Mouse (Mus musculus) heart, embryonic 14.5 days (tissue): ENCODE data around the gene Mrpl54. TPM values are rescaled to one million over a fixed set of nuclear protein-coding genes. Genes with fewer than 3 reads are reported as not detected.

Experiments
- ATAC-seq: fragments of 200-750 bp; cut with Nextera tagmentation; 2 replicates; pipeline ENCODE4 v1.8.0; 2017; ENCODE audit warnings: low read depth, moderate TSS enrichment; ENCODE audit not compliant: insufficient number of reproducible peaks, insufficient read depth, low FRiP score
- H3K27ac ChIP-seq, 2 experiments: fragments of 200-500 bp in 1 of 2; fragments of 300-500 bp in 1 of 2; sonication (generic) in 1 of 2; replicated peaks in 1 of 2; 2 replicates each; pipeline ENCODE4 v1.5.1; 2012 to 2014; ENCODE audit warnings: low read depth in 2 of 2, low read length in 2 of 2, control low read depth in 1 of 2, mild to moderate bottlenecking in 1 of 2, mixed read lengths in 1 of 2; ENCODE audit not compliant: control insufficient read depth in 1 of 2, insufficient read depth in 1 of 2
- H3K27me3 ChIP-seq: fragments of 300-500 bp; sonication (generic); 2 replicates; pipeline ENCODE4 v1.6.1; 2014; ENCODE audit warnings: mild to moderate bottlenecking, low read length, control low read depth; ENCODE audit not compliant: control insufficient read depth, insufficient read depth
- H3K36me3 ChIP-seq: fragments of 300-500 bp; sonication (generic); 2 replicates; pipeline ENCODE4 v1.6.1; 2014; ENCODE audit warnings: mild to moderate bottlenecking, control low read depth, low read length, mixed read lengths; ENCODE audit not compliant: control insufficient read depth, insufficient read depth
- H3K4me1 ChIP-seq, 2 experiments: fragments of 200-500 bp in 1 of 2; fragments of 300-500 bp in 1 of 2; sonication (generic) in 1 of 2; 2 replicates each; pipeline ENCODE4 v1.6.1; 2012 to 2014; ENCODE audit warnings: low read length in 2 of 2, control low read depth in 1 of 2, mixed read lengths in 1 of 2; ENCODE audit not compliant: control insufficient read depth in 2 of 2, insufficient read depth in 2 of 2
- H3K4me2 ChIP-seq: fragments of 300-500 bp; sonication (generic); 2 replicates; pipeline ENCODE4 v1.6.1; 2014; ENCODE audit warnings: mild to moderate bottlenecking, low read length
- H3K4me3 ChIP-seq, 2 experiments: fragments of 200-500 bp in 1 of 2; fragments of 300-500 bp in 1 of 2; sonication (generic) in 1 of 2; 2 replicates each; pipeline ENCODE4 v1.5.1; 2012 to 2014; ENCODE audit warnings: low read length in 2 of 2, mild to moderate bottlenecking in 2 of 2, control low read depth in 1 of 2, low read depth in 1 of 2, moderate library complexity in 1 of 2; ENCODE audit not compliant: control insufficient read depth in 1 of 2, insufficient read depth in 1 of 2
- H3K9ac ChIP-seq: fragments of 300-500 bp; sonication (generic); 2 replicates; pipeline ENCODE4 v1.6.1; 2014; ENCODE audit warnings: mild to moderate bottlenecking, low read length
- H3K9me3 ChIP-seq: fragments of 300-500 bp; sonication (generic); 2 replicates; pipeline ENCODE4 v1.6.1; 2016; ENCODE audit warnings: low read length, control low read depth; ENCODE audit not compliant: control insufficient read depth
- WGBS: fragments of 180-500 bp; shearing (Covaris S2); extraction: QIAGEN DNeasy Blood & Tissue Kit; methylation state at CpG from one replicate; pipeline ENCODE4 v1.1.7; 2014; 5-methylcytosine and 5-hydroxymethylcytosine counted together
- polyA plus RNA-seq: library from polyadenylated mRNA; unstranded; fragments of >200 nt; fragmentation: Nextera tagmentation; extraction: Ambion mirVana; gene quantifications from 2 replicates; pipeline ENCODE4 v1.2.1, GENCODE M21; 2014

Gene Mrpl54
- polyA plus RNA-seq, 1 experiment from 2014 or later, result 298 TPM

GRCm38 (mm10) chr10:81305663-81306062 is 38.9 kb upstream of the Mrpl54 start:
- Histone ChIP-seq H3K9ac (no peak overlapping the region), H3K4me2 (no peak overlapping the region), H3K9me3 (no peaks in the 10 kb centered on the region), H3K27ac (no peak overlapping the region), H3K4me1 (peaks cover 22 to 41% of the 10 kb centered on the region in 2 experiments), H3K27me3 (no peaks in the 10 kb centered on the region), H3K36me3 (peaks cover 52% of the 10 kb centered on the region), H3K4me3 (no peak overlapping the region)
- WGBS, result 95% methylated on average over 14 of the region's 14 CpGs
- no peak for ATAC-seq

GRCm38 (mm10) chr10:81304597-81305238 is 38.0 kb upstream of the Mrpl54 start:
- Histone ChIP-seq H3K4me2 (no peak overlapping the region), H3K27ac (no peak overlapping the region), H3K36me3 (peaks cover 43% of the 10 kb centered on the region), H3K9me3 (no peaks in the 10 kb centered on the region), H3K4me1 (peaks cover 30 to 50% of the 10 kb centered on the region in 2 experiments), H3K27me3 (no peaks in the 10 kb centered on the region), H3K4me3 (no peak overlapping the region), H3K9ac (no peak overlapping the region)
- WGBS, result 16% methylated on average over 6 of the region's 9 CpGs
- no peak for ATAC-seq

GRCm38 (mm10) chr10:81303761-81304160 is 37.0 kb upstream of the Mrpl54 start:
- peaks cover 36 to 58% of the 10 kb centered on the region in 2 experiments for H3K4me1 ChIP-seq
- H3K27me3 ChIP-seq, result no peaks in the 10 kb centered on the region
- H3K4me2 ChIP-seq, result no peak overlapping the region
- no peak overlapping the region for H3K9ac ChIP-seq
- ATAC-seq, result no peak
- peaks cover 33% of the 10 kb centered on the region for H3K36me3 ChIP-seq
- no peaks in the 10 kb centered on the region for H3K9me3 ChIP-seq
- H3K27ac ChIP-seq, result no peak overlapping the region
- H3K4me3 ChIP-seq, result no peak overlapping the region
- WGBS, result 74% methylated on average over 7 of the region's 7 CpGs

GRCm38 (mm10) chr10:81303258-81303657 is 36.5 kb upstream of the Mrpl54 start:
- 49% methylated on average over 10 of the region's 10 CpGs for WGBS
- peak overlapping the region; percentile 48 for H3K4me2 ChIP-seq
- no peak for ATAC-seq
- H3K4me1 ChIP-seq, result peaks cover 37 to 59% of the 10 kb centered on the region in 2 experiments
- H3K27ac ChIP-seq, result peak overlapping the region; percentile 3 to 74; a peak in 3 of 4 replicates
- H3K9ac ChIP-seq, result peak overlapping the region; percentile 55
- H3K36me3 ChIP-seq, result peaks cover 28% of the 10 kb centered on the region
- H3K9me3 ChIP-seq, result no peaks in the 10 kb centered on the region
- no peaks in the 10 kb centered on the region for H3K27me3 ChIP-seq
- H3K4me3 ChIP-seq, result no peak overlapping the region

- Histone ChIP-seq H3K9me3 (no peaks in the 10 kb centered on the region), H3K4me2 (peak overlapping the region; percentile 48), H3K9ac (peak overlapping the region; percentile 55), H3K36me3 (peaks cover 23% of the 10 kb centered on the region), H3K4me1 (peaks cover 42 to 63% of the 10 kb centered on the region in 2 experiments), H3K4me3 (no peak overlapping the region), H3K27ac (peak overlapping the region; percentile 8 to 74), H3K27me3 (no peaks in the 10 kb centered on the region)
- 0 out of 2 replicates have a peak, but pooled peaks have one; percentile 19 for ATAC-seq
- 7% methylated on average over 14 of the region's 14 CpGs for WGBS
Observed at GRCm38 (mm10) chr10:81302781-81303218, 36.1 kb upstream of the Mrpl54 start.

GRCm38 (mm10) chr10:81302288-81302687 is 35.6 kb upstream of the Mrpl54 start:
- Histone ChIP-seq H3K4me1 (peaks cover 47 to 68% of the 10 kb centered on the region in 2 experiments), H3K9me3 (no peaks in the 10 kb centered on the region), H3K4me2 (peak overlapping the region; percentile 48), H3K27me3 (no peaks in the 10 kb centered on the region), H3K36me3 (peaks cover 18% of the 10 kb centered on the region), H3K27ac (peak overlapping the region; percentile 8 to 74), H3K4me3 (no peak overlapping the region), H3K9ac (peak overlapping the region; percentile 55)
- WGBS, result 44% methylated on average over 4 of the region's 4 CpGs
- ATAC-seq, result no peak

- no peaks in the 10 kb centered on the region for H3K9me3 ChIP-seq
- H3K27me3 ChIP-seq, result no peaks in the 10 kb centered on the region
- no peak overlapping the region for H3K4me2 ChIP-seq
- ATAC-seq, result no peak
- 78% methylated on average over 9 of the region's 9 CpGs for WGBS
- H3K36me3 ChIP-seq, result peaks cover 9% of the 10 kb centered on the region
- H3K4me1 ChIP-seq, result peaks cover 48 to 70% of the 10 kb centered on the region in 2 experiments
- no peak overlapping the region for H3K4me3 ChIP-seq
- H3K27ac ChIP-seq, result no peak overlapping the region
- no peak overlapping the region for H3K9ac ChIP-seq
Observed at GRCm38 (mm10) chr10:81301321-81301720, 34.6 kb upstream of the Mrpl54 start.
